Mouse (Mus musculus) gastrocnemius, postnatal 4 days (tissue): ENCODE results near the gene Mr1. TPM values are rescaled to one million over a fixed set of nuclear protein-coding genes. Genes with fewer than 3 reads are reported as not detected.
A peak's percentile ranks its signal among the peaks of the same experiment; 100 is the strongest.

Source experiments
- DNase-seq, 2 experiments: peaks; one replicate each; pipeline ENCODE4 v3.0.0; 2021 to 2022; ENCODE audit warnings: low spot score in 2 of 2, mixed read lengths in 2 of 2
- total RNA-seq, 2 experiments: library from RNA; stranded (reverse); gene quantifications; 2 replicates each; pipeline ENCODE4 v1.2.3; 2021

Mr1 gene
- total RNA-seq, 2 experiments from 2014 or later: 9.6 to 9.9 TPM

GRCm38 (mm10) chr1:155138795-155139194, 7.8 kb downstream of the Mr1 start:
- DNase-seq: no peak

GRCm38 (mm10) chr1:155134866-155135265, 11.7 kb downstream of the Mr1 start:
- no peak for DNase-seq

DNA sequence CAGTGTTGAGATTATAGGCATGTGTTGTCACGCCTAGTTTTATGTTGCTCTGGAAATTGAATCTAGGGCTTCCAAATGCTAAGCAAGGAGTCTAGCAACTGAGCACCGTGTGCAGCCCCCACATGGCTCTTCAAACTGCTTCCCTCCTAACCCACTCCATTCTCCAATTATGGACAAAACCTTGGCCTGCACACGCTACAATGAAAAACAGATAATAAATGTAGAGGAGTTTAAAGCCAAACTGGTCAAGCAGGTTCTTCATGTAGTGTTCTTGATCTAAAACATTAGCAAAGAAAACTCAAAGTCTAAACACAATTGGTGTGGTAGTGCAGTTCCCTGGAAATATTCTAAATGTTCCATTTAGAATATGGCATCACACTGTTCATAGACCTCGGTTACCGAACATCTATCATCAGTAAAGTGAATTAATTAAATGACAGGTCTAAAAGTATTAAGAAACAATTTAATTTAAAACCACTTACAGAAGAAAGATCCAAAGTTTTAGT, 19.1 kb downstream of the Mr1 start:
- DNase-seq: no peak

GRCm38 (mm10) chr1:155126716-155127115, 19.9 kb downstream of the Mr1 start:
- no peak for DNase-seq

- no peak for DNase-seq
Observed at GRCm38 (mm10) chr1:155124397-155124796, 22.2 kb downstream of the Mr1 start.

DNA sequence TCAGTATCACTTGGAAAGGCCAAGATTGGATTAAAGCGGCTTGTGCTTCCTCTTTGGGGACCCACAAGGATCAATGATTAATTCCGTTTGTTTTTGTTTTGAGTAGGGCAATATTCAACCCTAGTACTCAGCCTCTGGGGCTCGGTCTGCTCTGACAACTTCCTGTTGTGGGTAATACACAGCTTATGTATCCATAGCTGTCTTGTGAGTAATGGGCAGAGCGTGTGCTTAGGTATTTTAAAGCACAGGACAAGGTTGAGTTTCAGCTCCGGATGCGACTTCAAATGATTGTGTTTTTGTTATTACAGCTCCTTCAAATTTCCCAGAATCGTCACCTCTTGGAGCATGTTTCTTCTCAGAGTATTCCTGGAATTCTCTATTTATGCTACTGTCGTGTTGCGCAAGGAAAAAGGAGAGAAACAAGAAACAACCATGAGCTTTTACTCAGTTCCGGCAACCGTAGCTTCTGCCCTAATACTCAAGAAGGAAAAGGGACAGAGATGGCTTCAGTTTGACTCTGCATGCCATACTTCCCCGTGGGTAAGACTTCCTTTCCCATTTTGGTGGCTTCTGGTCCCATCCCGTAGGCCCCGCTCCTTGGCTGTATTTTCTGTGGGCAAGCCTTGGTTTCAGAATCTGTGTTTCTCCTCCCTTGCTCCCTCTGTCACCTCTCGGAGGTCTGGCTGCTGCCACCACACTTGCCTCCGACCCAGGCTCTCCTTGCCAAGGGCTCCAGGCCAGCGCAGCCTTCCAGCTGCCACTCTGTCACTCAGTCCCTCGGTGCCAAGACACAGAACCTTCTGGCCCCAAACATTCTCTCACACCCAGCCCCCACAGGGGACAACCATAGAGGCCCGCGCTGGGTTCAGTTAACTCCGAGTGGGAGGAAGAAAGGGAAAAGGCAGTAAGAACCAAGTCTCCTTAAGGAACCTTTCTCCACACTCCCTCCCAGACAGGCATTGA, 24.4 kb downstream of the Mr1 start:
- DNase-seq: peak; percentile 46 to 69

DNA sequence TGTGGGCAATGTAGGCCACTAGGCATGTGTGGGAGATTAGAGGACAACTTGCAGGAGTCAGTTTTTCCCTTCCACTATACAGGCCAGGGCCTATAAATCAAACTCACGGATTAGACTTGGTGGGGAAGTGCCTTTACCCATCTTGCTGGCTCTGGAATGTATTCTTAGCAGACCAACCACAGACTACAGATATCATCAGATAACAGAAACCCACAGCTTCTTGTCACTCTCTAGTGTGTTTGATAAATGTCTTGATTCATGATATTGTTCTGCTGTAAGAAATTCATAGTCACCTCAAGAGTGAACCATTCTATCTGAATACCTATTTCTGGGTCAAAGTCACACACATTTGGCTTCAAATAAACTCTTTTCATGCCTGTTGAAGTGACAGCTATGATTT, 26.9 kb downstream of the Mr1 start:
- no peak for DNase-seq

- DNase-seq: no peak
Observed at GRCm38 (mm10) chr1:155113946-155114345, 32.7 kb downstream of the Mr1 start.

- no peak for DNase-seq
Observed at GRCm38 (mm10) chr1:155112875-155113274, 33.7 kb downstream of the Mr1 start.

GRCm38 (mm10) chr1:155112118-155112517, 34.5 kb downstream of the Mr1 start:
- DNase-seq: no peak

DNA sequence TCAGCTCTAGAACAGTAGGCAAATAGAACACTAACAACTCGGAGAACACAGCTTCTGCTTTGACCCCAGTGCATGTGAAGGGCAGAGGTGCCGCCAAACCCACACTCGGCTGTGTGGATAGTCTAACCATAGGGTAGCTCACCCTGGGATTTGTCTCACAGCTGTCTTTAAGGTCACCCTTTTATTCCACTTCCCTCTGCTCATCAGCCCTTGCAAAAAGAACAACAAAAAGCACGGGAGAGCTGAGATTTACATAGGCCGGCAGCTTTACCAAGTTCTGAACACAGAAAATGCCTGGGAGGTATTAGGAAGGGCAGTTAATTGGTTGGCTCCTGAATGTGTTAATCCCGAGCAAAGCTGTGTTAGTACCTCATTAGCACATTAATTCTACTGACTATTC, 35.1 kb downstream of the Mr1 start:
- no peak for DNase-seq

DNA sequence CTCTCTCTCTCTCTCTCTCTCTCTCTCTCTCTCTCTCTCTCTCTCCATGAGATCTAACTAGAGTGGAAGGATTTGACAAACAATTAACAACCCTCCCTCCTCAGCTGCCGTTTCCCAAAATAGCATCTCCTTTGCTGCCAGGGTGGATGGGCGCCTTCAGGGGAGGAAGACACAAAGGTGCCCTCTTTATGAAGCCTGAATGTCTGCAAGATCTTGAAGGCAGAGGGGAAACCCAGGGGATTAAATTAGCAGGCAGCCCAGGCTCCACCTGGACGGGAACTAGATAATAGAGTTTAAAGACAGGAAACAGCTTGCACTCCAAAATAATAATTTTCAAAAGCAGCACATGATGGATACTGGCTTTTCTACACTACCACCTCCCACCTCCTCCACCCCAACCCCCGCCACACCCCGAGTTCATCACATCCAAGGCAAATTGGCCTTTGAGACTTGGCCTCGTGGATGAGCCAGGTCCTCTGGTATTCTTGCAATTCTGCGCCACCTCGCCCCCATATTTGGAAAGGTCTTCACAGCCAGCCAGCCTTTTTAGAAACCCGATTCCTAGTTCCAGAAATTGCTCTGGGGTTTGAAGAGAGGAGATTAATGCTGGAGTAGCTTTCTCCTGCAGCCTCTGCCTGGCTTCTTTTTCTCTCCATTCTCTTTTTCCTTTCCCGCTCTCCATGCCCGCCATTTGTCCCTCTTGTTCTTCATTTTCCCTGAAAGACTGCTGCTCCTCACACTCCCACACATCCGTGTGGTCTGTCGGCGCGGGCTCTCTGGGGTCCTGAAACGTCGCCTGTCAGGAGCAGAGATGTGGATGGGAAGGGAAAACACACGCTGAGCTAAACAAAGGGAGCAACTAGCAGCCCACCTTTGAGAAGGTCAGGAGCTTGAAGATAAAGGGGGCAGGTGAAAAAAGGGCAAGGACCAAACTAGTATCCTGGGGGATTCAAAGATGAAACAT, 36.9 kb downstream of the Mr1 start:
- peak in 1 of 2 experiments; percentile 28 for DNase-seq

- no peak for DNase-seq
Observed at GRCm38 (mm10) chr1:155108412-155108811, 38.2 kb downstream of the Mr1 start.

GRCm38 (mm10) chr1:155107843-155108242, 38.8 kb downstream of the Mr1 start:
- DNase-seq: no peak

GRCm38 (mm10) chr1:155106310-155106709, 40.3 kb downstream of the Mr1 start:
- no peak for DNase-seq

DNA sequence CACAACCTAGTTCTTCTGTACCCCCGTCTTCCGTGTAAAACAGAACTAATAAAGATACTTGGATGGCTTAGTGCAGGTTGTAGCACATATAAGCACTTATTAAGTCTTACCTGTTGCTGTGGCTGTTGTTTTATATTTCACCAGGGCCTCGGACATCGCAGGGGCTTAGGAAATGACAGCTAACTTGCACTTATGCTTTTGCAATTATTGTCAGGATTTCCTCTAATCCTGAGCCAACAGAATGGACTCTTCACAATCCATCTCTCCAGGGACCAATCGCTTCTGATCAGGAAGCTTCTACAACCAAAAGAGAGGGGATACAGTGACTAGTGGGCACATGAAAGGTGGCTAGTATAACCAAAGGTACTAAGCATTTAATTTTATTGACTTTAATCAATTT, 42.6 kb downstream of the Mr1 start:
- no peak for DNase-seq

- DNase-seq: no peak
Observed at GRCm38 (mm10) chr1:155102631-155103030, 44.0 kb downstream of the Mr1 start.

GRCm38 (mm10) chr1:155099280-155099848, 47.2 kb downstream of the Mr1 start, which contains the start of gene Ier5:
TSS of gene Ier5 (minus strand) at chr1:155099636.
- DNase-seq: peak; percentile 91 to 95

DNA sequence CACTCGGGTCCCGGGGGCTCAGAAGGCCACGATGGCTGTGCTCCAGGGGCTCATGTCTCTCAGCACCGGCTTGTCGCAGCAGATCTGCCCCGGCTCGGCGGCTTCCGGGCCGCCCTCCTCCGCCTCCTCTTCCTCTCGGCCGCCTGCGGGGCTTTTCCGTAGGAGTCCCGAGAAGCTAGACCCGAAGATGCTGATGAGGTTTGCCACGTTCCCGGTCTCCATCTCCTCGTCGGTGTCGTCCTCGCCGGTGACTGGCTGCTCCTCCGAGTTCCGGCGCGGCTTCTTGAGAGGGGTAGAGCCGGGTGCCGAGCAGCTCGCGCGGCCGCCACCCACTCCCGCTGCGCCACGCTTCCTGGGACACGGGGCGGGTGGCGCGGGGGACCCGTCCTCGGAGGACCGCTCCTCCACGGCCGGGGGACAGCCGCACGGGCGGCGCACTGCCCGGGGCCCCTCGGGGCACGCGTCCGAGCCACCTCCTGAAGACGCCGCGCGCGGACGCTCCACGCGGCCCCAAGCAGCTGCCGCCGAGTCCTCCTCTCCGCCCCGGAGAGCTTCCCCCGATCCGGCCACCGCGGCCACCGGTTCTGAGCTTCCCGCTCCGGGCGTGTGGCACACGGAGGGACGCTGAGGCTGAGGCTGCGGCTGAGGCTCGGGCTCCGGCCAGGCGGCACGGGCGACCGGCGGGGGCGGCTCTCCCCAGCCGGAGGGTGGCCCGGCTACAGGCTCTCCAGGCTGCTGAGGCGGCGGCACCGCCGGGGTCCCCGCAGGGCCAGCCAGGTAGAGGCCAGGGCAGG, 47.9 kb downstream of the Mr1 start:
- peak; percentile 42 to 70 for DNase-seq

- peak in 1 of 2 experiments; percentile 42 for DNase-seq
Observed at GRCm38 (mm10) chr1:155097931-155098485, 48.6 kb downstream of the Mr1 start.
